Mouse (Mus musculus) layer of hippocampus, adult 11-12 months (tissue): ENCODE data around the gene Umad1.

Experiments
- DNase-seq: peaks from one replicate; pipeline ENCODE4 v3.0.0; 2022; ENCODE audit warnings: low spot score

The Umad1 gene

DNA sequence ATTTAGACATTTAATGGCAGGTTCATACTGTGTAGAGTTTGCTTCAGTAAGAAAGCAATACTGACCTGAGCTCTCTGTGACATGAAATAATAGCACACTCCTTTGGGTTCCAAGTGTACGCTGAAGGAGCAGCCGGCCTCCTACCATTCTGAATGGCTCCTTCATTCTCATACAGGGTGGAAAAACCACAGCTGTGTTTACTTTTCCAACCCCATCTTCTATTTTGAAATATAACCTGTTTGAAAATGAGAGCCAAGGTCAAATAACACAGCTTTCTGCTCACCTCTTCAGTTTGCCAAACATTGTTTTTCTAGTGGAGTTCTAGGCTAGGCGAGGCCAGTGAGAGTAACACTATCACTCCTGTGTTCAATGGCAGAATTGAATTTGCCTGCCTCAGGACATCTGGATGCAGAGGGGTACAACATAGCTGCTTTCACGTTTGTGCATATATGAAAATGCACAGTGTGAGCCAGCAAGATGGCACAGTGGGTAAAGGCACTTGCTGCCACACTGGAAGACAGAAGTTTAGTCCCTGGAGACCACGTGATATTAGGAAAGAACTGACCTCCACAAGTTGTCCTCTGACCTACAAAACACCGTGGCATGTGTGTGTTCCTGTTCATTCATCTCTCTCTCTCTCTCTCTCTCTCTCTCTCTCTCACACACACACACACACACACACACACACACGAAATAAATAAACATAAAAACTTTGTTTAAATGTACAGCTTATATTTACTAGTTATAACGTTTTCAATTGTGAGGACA lies 157.9 kb downstream of the Umad1 start:
- DNase-seq, result no peak

DNA sequence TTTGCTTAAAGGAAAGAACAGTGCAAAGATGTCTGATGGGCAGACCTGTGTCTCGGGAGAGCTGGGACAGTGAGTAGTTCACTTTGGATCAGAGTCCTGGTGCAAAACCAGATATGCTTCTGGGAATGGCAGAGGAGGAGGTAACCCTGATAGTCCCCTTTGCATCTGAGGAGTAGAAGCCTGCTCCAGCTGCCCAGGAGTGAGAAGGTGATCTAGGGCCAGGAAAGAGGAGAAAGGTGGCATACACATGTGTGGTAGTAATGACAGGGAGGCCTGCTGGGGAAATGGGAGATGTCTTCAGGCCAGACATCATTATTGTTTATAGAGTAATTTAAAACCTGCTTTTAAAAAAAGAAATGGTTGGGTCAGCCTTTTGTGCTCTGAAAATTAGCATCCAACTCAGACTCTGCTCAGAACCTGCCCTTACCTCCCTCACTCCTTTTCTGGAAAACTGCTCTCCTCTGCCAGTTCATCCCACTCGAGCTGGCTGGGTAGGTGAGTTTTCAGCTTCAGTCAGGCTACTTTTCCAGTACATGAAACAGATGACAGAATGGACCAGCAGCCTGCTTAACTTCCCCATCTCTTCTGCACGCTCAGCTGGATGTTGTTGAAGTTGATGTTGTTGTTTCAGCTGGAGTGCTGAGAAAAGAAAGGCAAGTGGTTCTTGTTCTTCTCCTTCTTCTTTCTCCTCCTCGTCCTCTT lies 160.5 kb downstream of the Umad1 start:
- no peak for DNase-seq

DNA sequence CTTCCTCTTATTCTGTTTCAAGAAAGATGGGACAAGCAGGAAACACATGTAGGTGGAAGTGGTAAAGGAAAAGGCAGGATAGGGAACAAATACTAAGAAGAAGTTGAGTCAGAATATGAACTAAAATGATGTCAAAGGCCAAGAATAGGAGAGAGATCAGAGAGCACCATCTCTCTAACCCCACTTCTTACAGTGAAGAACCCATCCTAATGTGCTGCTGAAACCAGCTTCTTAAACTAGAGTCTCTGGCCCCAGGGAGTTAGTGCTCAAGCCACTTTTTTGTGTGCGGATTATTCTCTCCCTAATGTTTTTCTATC lies 161.1 kb downstream of the Umad1 start:
- DNase-seq, result no peak

DNA sequence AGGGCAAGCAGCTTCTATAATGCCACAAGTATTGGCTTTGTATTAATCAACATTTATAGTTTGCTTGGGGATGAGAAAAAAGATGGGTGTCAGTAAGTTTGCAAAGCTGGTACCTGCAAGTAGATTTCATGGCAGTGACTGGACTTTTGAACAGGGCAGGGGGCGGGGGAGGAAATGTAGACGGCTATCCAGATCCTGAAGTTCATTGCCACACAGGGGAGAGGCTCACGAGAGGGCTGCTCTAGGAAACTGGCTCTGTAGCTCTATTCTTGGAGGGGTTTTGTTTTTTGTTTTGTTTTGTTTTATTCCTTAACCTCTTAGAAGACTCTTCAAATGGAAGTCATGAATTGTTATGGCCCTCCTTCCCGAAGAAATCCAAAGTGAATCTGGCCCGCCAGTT lies 162.3 kb downstream of the Umad1 start:
- DNase-seq, result no peak

DNA sequence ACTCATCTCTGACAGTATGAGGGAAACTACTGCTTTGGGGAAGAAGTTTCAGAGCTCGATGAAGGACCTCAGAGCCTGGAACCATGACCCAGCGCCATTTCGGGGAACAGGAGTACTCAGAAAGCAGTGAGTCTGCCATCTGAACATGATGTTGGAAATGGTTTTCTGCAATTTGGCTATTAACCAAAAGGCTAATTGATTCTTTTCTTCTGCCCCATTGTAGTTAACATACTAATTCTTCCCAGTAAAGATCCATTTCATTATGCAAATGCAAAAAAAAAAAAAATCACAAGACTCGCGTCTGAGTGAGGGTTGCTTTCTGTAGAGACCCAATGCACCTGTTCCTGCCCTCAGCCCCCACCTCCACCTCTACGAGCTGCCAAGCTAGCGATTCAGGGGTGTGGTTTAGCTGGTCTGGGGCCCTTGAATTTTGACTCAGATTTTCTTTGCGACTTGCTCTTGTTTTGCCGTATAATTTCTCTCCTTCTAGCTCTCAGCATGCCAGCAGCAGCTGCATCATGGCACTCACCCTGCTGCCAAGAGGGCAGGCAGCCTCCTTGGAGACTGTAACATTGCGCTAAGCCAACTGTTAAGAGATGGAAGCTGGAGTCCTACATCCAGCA lies 163.0 kb downstream of the Umad1 start:
- DNase-seq, result peak; percentile 34

DNA sequence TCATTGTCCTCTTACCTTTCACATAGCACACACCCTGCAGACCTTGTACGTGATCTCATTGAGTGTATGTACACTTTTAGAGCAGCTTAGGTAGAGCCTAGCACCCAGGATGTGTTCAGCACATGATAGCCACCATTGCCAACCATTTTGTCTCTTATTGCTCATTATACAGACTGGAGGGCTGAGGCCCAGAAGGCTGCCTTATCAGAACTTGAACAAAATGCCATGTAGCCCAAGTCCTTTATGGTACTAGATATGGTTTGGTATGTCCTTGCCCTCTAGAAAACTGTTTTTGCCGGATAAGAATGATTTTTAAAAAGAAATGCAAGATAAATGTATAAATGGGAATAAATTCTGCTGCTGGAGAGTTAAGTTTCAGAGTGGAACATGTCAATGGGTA lies 164.1 kb downstream of the Umad1 start:
- DNase-seq, result no peak

DNA sequence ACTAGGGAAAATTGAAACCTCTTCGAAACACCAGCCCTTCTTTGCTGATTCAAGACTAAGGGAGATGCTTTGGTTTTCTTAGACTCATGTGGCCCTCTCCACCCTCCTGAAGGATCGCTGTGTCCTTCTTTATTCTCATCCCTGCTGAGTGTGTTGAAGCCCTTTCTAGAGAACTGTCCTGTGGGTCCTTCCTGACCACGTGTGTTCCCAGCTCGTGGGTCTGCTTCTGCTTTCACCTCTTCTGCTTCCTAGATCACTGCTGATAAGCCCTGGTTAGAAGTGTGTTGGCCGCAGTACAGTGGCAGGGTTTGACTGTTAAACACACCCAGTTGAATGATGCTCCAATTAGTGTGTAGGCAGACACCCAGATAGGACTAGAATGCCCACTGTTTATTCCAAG lies 168.6 kb downstream of the Umad1 start:
- DNase-seq, result no peak

DNA sequence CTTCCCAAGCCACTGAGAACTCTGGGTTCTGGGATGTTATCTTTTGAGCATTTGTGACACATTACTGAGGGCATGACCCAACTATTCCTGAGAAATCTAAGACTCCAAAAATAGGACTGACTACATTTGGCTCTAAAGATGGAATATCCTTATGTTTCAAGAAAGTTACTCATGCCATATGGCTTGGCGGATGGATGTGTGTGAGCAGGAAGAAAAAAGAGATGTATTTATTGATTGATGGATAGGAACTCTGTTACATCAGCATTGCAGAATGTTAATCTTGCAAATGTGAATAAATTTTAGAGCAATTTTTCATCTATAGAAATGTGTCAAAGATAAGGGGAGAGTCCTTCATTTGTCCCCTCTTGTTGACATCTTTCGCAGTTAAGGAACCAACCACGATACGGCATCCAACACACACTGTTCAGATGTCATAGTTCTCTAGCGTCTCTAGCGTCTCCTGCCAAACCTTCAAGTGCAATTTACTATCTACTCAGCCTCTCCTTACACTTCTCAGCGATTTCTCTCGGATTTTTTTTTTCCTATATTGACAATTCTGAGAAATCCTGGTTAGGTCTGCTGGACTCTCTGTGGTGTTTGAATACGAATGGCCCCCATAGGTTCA lies 171.6 kb downstream of the Umad1 start:
- DNase-seq, result no peak

DNA sequence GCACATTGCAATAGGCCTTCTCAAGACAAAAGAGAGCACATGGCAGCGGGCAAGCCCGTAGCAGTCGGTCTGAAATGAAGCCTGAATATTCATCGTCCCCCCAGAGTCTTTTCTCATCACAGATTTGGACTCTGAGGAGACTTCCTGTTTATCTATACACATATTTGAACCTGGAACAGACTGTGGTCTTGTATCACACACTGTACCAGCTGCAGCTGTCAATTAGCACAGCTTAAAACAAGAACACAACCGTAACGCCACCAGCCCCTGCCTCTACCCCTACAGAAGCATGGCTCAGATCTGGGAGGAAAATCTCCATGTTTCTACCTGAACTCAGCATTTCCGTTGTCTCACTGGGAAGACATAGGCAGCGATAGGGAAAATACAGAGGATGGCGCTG lies 174.1 kb downstream of the Umad1 start:
- DNase-seq, result no peak

DNA sequence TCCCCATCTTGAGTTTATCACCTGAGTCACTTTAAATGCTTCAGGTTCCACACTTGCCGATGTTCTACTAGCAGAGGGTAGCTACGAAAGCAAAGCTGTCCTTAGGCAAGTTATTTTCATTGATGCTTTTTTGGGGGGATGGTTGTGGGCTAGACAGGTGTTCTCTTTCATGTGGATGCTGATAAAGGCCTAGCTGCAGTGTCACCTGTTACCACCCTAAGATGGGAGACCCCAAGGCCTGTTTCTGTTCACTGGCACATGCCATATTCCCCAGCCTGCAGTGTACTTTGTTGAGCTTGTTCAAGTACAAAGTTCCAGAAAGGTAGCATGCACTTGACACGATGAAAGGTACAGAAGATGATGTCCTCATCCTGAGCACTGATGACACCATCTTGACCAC lies 178.8 kb downstream of the Umad1 start:
- no peak for DNase-seq

DNA sequence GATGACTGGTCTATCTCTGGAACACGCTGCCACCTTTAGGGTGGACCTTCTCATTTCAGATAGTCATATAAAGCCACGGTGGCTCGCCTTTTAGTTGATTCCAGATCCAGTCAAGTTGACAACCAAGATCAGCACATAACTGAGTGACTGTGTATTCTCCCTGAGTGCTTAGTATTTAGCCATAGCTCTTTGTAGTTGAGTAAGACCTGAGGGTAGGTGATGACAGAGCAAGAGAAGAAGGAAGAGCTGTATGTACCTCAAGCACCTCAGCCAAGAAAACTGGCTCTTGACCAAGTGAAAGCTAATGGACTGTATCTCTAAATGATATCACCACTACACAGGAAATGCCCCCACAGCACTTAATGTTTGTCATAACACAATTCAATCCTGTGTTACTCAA lies 182.7 kb downstream of the Umad1 start:
- DNase-seq, result no peak

DNA sequence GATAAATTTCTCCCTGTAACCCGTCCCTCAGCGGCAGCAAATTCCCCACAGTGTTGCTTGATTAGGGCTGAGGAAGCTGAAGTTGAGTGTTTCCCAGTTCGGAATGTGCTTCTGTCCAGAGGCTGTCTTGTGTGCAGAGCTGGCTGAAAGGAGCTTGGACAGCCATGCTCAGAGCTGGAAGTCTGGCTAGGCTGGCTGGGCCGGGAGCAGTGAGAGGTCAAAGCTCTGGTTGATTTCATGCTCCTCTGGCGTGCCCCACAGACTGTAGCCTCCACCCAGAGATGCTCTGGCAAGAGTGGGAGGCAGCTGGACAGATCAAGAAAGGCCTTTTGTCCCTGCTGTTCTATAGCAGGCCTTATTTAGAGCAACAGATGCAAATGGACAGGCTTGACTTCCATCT lies 187.7 kb downstream of the Umad1 start:
- DNase-seq, result peak; percentile 64

DNA sequence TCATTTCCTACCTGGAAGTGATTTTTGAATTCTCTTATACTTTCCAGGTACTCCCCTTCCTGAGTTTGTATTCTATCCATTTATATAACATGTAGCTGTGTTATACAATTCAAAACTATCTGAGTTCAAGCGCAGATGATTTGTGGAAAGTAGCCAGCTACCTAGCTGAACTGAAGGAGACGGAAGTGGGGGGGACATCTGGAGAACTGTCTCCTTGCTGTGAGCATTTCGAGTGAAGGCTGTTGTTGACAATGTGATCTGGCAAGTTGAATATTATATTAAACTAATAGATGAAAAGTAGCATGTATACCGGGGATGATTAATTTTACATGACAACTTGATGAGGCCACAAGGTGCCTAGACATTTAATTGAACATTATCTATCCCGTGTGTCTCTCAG lies 196.5 kb downstream of the Umad1 start:
- DNase-seq, result no peak

DNA sequence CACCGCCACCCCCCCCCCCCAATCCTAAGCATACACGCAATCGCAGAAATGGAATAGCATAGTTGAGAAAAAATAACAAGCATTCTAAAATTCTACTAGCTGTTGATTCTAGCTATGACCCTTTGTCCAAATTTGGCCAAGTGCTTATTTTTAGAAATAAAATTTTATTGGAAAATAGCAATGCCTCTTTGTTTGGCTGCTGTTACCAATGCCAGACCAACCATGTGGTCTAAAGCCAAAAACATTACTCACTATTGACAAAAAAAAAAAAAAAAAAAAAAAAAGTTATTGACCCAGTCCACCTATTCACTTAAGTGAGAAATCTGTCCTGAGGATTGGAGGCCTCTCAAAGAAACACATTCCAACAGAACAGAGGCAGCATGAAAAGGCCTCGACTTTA lies 199.5 kb downstream of the Umad1 start:
- no peak for DNase-seq

DNA sequence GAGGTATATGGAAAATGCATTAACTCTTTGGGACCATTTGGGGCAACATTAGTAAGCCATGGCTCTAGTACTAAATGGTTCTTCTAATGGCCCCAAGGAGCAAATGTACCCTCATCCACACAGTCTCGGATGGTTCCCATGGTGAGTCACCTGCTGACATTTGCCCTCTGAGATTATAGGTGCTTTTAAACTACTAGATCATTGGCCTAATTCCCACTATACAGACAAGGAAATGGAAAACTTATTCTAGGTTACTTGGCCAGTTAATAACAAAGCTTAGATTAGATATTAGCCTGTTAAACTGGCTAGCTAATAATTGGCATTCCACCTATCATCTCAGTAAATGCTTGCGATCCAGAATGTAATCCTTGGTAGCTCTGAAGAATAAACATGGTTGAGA lies 203.4 kb downstream of the Umad1 start:
- DNase-seq, result no peak

DNA sequence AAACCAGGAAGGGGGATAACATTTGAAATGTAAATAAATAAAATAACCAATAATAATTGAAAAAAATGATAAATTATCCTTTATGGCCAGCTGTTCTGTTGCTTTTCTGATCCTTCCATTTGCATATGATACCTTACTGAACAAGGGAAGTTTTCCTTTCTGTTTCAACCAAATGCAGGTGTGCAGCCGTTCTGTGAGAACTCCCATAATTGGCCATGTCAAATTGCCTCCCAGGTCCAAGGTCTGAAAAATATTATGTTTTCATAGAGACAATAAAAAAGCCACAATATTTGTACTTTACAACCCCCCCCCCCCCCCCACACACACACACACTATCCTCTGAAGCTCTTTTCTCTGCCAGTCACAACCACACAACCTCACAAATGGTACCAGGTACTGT lies 206.3 kb downstream of the Umad1 start:
- no peak for DNase-seq

DNA sequence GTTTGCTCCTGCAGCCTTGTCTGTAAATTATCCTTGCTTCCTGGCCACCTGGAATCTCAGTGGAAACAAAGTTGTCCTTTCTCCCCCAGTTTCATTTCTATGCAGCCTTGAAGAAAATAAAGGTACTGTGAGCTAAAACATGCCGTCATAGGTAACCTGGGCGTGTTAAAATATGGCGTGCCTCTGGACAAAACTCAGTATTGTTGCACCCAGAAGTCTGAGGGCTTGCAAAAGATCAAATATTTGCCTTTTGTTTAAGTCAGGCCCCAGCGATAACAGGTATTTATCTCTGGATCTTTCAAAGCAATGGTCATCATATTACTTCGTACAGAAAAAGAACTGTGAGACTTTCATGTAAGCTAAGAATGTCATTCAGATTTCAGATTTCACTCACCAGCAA lies 206.9 kb downstream of the Umad1 start:
- DNase-seq, result no peak

DNA sequence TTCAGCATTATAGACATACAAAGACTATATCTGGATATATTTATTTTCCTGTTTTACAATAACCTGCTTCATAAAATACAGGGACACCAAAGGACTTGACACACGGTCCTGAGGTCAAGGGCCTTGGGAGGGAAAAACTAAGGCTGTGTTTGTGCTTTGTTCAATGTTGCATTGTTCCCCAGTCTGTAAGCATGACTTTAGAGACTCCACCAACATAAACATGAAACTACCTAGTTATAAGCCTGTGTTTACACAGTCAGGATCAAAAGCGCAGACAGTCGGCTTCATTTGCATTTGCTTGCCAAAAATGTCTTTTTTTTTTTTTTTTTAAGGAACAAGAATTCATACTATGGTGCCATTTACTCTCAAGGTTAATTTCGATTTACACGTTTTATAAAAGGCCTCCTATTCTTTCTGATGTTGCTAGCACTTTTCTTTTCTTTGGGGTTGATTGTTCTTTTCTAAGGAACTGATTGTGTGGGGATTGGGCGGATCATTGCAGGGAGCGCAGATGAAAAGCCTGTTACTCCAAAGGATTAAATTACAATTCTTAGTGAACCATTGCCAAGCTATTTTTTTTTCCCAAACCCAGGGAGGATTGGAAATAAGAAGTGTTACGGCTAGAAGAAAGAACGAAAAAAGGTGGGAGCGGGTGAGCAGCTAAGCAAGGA lies 208.7 kb downstream of the Umad1 start:
- no peak for DNase-seq

DNA sequence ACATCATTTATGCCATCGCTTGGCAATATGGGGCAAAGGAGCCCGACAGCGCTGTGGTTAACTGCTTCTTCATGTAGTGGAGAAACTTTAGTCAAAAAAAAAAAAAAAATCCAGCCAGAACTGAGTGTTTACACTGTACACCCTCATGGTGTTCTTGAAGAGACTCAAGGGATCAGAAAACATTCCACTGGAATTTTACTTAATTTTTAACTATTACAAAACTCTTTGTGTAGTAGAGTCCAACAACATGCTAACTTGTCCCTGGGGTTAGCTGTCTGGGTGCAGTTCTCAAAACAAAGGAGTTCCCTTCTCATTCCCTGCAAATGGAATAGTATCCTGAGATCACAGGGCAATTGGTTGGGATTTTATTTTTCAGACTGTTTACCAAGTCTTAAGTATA lies 210.8 kb downstream of the Umad1 start:
- DNase-seq, result no peak

DNA sequence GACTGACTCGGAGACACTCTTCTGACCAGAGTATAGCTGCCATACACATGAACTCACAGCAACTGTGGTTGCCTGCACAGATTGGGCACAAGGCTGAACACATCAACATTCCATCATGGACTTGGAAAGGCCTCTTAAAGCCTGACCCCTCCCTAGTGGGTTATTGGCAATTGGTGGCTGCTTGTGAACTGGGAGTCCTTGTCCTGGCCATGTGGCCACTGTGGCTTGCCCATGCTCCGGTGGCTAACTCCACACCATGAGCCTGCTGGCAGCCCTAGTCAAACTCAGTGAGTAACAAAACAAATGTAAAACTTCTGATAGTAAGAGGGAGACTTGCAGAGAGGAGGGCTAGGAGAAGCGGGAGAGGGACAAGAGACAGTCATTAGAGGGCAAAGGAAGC lies 213.0 kb downstream of the Umad1 start:
- no peak for DNase-seq

DNA sequence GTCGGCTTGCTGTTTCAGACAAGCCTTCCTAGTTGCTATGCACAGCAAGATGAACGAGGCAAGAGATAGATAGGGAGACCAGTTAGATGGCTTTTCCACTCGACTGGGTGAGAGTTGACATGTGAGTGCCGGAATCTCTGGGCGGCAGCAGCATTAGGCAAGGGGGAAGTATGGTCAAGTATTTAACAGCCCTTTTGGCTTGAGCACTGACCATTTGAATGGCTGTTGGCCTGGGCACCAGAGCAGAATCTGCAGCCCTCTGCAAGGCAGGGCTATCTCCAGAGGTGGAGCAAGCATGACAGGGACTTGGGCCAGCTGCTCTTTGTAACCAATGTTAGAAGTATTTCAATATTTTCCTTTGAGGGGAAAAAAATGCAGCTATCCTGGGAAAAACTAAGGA lies 213.8 kb downstream of the Umad1 start:
- no peak for DNase-seq

DNA sequence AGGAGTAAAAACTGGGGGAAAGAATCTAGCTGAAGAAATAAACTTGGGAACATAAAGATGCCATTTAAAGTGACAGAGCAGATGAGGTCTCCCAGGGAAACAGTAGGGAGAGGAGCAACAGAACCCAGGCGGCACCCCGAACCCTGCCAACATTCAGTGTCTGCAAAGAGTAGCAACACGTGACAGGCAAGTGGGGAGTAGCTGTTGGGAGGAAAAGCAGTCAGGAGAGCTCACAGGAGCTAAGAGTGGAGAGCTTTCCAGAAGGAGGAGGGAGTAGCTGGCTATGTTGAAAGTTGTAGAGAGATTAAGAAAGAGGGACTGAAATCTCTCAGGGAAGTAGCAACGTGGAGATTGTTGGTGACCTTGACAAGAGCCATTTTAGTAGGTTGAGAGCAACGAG lies 214.4 kb downstream of the Umad1 start:
- peak; percentile 21 for DNase-seq

DNA sequence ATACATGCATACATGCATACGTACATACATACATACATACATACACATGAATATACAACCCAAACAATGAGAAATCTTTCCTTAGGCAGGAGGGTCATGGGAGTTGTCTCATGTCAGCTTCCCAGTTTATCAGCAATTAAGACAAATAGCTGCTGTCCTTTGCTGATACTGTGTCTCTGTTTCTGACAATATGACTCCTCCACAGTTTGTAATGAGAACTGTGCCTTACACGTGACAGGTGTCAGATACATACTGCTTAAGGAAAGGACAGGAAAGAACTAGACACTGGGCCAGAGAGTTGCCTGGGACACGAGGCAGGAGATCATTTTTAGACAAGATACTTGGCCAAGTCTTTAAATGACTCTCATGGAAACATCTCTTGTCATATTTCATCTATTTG lies 215.2 kb downstream of the Umad1 start:
- DNase-seq, result no peak
